Mouse (Mus musculus) megakaryocyte progenitor cell, adult 5-6 weeks (primary cell): ENCODE results near the gene Zfp36. TPM values are rescaled to one million over a fixed set of nuclear protein-coding genes. Genes with fewer than 3 reads are reported as not detected.
"Not testable (repeated sequence)": the region's sequence is repeated elsewhere in the genome, so short reads cannot be mapped to it uniquely, and the experiment has no call there.

Experiments
- ATAC-seq: replicated peaks from 2 replicates; pipeline ENCODE4 v1.8.0; 2016; ENCODE audit warnings: mild to moderate bottlenecking, moderate TSS enrichment, inconsistent platforms; ENCODE audit not compliant: poor library complexity
- total RNA-seq, 2 experiments: library from RNA; stranded (forward) in 1 of 2; stranded (reverse) in 1 of 2; fragments of 157-497, 149-512 nt in 1 of 2; fragments of 200-1000 nt in 1 of 2; gene quantifications; 2 replicates each; pipeline versions ENCODE4 v1.2.3 to v1.2.4; 2015 to 2017

Gene Zfp36
- total RNA-seq (2015) (87.3 and 149 TPM in 2 replicates), total RNA-seq (2017) (26.0 and 46.4 TPM in 2 replicates)

- no peak for ATAC-seq
These were observed at the start of gene Zfp36 for GRCm38 (mm10) chr7:28380237-28381016. Gene Zfp36 (minus strand): TSS chr7:28380253.

GRCm38 (mm10) chr7:28427738-28428137, 47.7 kb upstream of the Zfp36 start:
- no peak for ATAC-seq

GRCm38 (mm10) chr7:28423018-28423417, 43.0 kb upstream of the Zfp36 start:
- ATAC-seq = no peak

GRCm38 (mm10) chr7:28419416-28419815, 39.4 kb upstream of the Zfp36 start:
- ATAC-seq = no peak

- ATAC-seq = no peak
These were observed 38.1 kb upstream of the Zfp36 start for GRCm38 (mm10) chr7:28418096-28418670.

GRCm38 (mm10) chr7:28417368-28417767, 37.3 kb upstream of the Zfp36 start:
- ATAC-seq = peak; percentile 52; the same call in 1 of the 2 replicates

GRCm38 (mm10) chr7:28412826-28413225, 32.8 kb upstream of the Zfp36 start:
- peak; percentile 79 for ATAC-seq

GRCm38 (mm10) chr7:28410841-28411475, 30.9 kb upstream of the Zfp36 start:
- no peak for ATAC-seq

- peak; percentile 64 for ATAC-seq
These were observed 21.9 kb upstream of the Zfp36 start for GRCm38 (mm10) chr7:28401942-28402341.

- ATAC-seq = peak; percentile 91
These were observed 21.0 kb upstream of the Zfp36 start for GRCm38 (mm10) chr7:28401030-28401429.

- ATAC-seq = no peak
These were observed 18.8 kb upstream of the Zfp36 start for GRCm38 (mm10) chr7:28398696-28399340.

GRCm38 (mm10) chr7:28398000-28398399, 17.9 kb upstream of the Zfp36 start:
- ATAC-seq = 0 out of 2 replicates have a peak, but pooled peaks have one; percentile 35

- no peak for ATAC-seq
These were observed 15.4 kb upstream of the Zfp36 start for GRCm38 (mm10) chr7:28395425-28395824.

- ATAC-seq = peak; percentile 15
These were observed 13.4 kb upstream of the Zfp36 start for GRCm38 (mm10) chr7:28393272-28393951.

- peak; percentile 98 for ATAC-seq
These were observed 12.6 kb upstream of the Zfp36 start, which contains the start of the genes Med29 and Paf1 for GRCm38 (mm10) chr7:28392429-28393271. Gene Med29 (minus strand): TSS chr7:28392708. Gene Paf1 (plus strand): TSS chr7:28392951.

- ATAC-seq = no peak
These were observed 10.3 kb upstream of the Zfp36 start for GRCm38 (mm10) chr7:28390331-28390730.

- ATAC-seq = not testable (repeated sequence)
These were observed 7.3 kb upstream of the Zfp36 start for GRCm38 (mm10) chr7:28387384-28387783.

- not testable (repeated sequence) for ATAC-seq
These were observed 6.8 kb upstream of the Zfp36 start for GRCm38 (mm10) chr7:28386877-28387276.

GRCm38 (mm10) chr7:28386462-28386861, 6.4 kb upstream of the Zfp36 start:
- peak; percentile 60 for ATAC-seq

GRCm38 (mm10) chr7:28386007-28386406, 6.0 kb upstream of the Zfp36 start:
- ATAC-seq = peak; percentile 30
